Mouse (Mus musculus): ENCODE measurements around the gene Tmem164.
A peak's percentile ranks its signal among the peaks of the same experiment; 100 is the strongest.

Tmem164 gene

GRCm38 (mm10) chrX:142693256-142693655 lies 12.1 kb downstream of the Tmem164 start:
- DNase-seq = no peak

- no peak for DNase-seq
Observed at GRCm38 (mm10) chrX:142694338-142694737, 13.1 kb downstream of the Tmem164 start.

GRCm38 (mm10) chrX:142694856-142695255 lies 13.7 kb downstream of the Tmem164 start:
- DNase-seq = no peak

- no peak for DNase-seq
Observed at GRCm38 (mm10) chrX:142696789-142697188, 15.6 kb downstream of the Tmem164 start.

- DNase-seq = peak; percentile 45 to 55
Observed at GRCm38 (mm10) chrX:142697545-142698204, 16.5 kb downstream of the Tmem164 start.

- peak in 1 of 2 experiments; percentile 39 for DNase-seq
Observed at GRCm38 (mm10) chrX:142698212-142698611, 17.0 kb downstream of the Tmem164 start.

GRCm38 (mm10) chrX:142702094-142702493 lies 20.9 kb downstream of the Tmem164 start:
- DNase-seq = no peak

GRCm38 (mm10) chrX:142702566-142702965 lies 21.4 kb downstream of the Tmem164 start:
- peak; percentile 35 to 55 for DNase-seq

GRCm38 (mm10) chrX:142703953-142704352 lies 22.7 kb downstream of the Tmem164 start:
- no peak for DNase-seq

- no peak for DNase-seq
Observed at GRCm38 (mm10) chrX:142708257-142708656, 27.1 kb downstream of the Tmem164 start.

GRCm38 (mm10) chrX:142716014-142716413 lies 34.8 kb downstream of the Tmem164 start:
- no peak for DNase-seq

GRCm38 (mm10) chrX:142717958-142718478 lies 36.8 kb downstream of the Tmem164 start:
- no peak for DNase-seq

- no peak for DNase-seq
Observed at GRCm38 (mm10) chrX:142718759-142719158, 37.6 kb downstream of the Tmem164 start.

GRCm38 (mm10) chrX:142721897-142722296 lies 40.7 kb downstream of the Tmem164 start:
- DNase-seq = no peak

- DNase-seq = no peak
Observed at GRCm38 (mm10) chrX:142724203-142724602, 43.0 kb downstream of the Tmem164 start.

GRCm38 (mm10) chrX:142725571-142725970 lies 44.4 kb downstream of the Tmem164 start:
- DNase-seq = no peak

GRCm38 (mm10) chrX:142726311-142726710 lies 45.1 kb downstream of the Tmem164 start:
- no peak for DNase-seq

GRCm38 (mm10) chrX:142727847-142728246 lies 46.6 kb downstream of the Tmem164 start:
- DNase-seq = no peak

GRCm38 (mm10) chrX:142729040-142729439 lies 47.8 kb downstream of the Tmem164 start:
- no peak for DNase-seq

- no peak for DNase-seq
Observed at GRCm38 (mm10) chrX:142729482-142729881, 48.3 kb downstream of the Tmem164 start.

GRCm38 (mm10) chrX:142737099-142737498 lies 55.9 kb downstream of the Tmem164 start:
- no peak for DNase-seq

- DNase-seq = no peak
Observed at GRCm38 (mm10) chrX:142737719-142738118, 56.5 kb downstream of the Tmem164 start.

- no peak for DNase-seq
Observed at GRCm38 (mm10) chrX:142747428-142747827, 66.2 kb downstream of the Tmem164 start.

GRCm38 (mm10) chrX:142748574-142748973 lies 67.4 kb downstream of the Tmem164 start:
- no peak for DNase-seq

GRCm38 (mm10) chrX:142750775-142751174 lies 69.6 kb downstream of the Tmem164 start:
- no peak for DNase-seq
